Mouse (Mus musculus): ENCODE results near the gene a. TPM values are rescaled to one million over a fixed set of nuclear protein-coding genes. Genes with fewer than 3 reads are reported as not detected.

a gene
- polyA plus RNA-seq, 1 experiment from 2014 or later: 0.42 TPM

GRCm38 (mm10) chr2:154848086-154848485 lies 56.9 kb downstream of the a start:
- Histone ChIP-seq H3K9me3 (replicated peaks; ENCODE audit: low read length) (no peaks in the 10 kb centered on the region), H3K27me3 (ENCODE audit: insufficient read depth, low read length) (no peaks in the 10 kb centered on the region), H3K4me1 (replicated peaks; ENCODE audit: insufficient read depth, low read length) (no peaks in the 10 kb centered on the region), H3K4me2 (ENCODE audit: low read length) (no peak overlapping the region), H3K36me3 (ENCODE audit: insufficient read depth, low read length) (peaks cover 5% of the 10 kb centered on the region; the same call in 1 of the 2 replicates), H3K4me3 (replicated peaks; ENCODE audit: low read depth, low read length) (no peak overlapping the region), H3K9ac (ENCODE audit: low read depth, low read length) (no peak overlapping the region), H3K27ac (no peak overlapping the region)
- ATAC-seq (replicated peaks; ENCODE audit: low FRiP score, low read depth) (no peak), DNase-seq (ENCODE audit: low spot score) (no peak)
- TF ChIP-seq CTCF (IDR thresholded peaks at IDR 0.05; ENCODE audit: low read depth): no peak

- WGBS: 91% methylated on average over 1 of the region's 1 CpGs
- peaks cover 13% of the 10 kb centered on the region; the same call in 1 of the 2 replicates for H3K36me3 ChIP-seq (ENCODE audit: insufficient read depth, low read length)
- H3K9ac ChIP-seq (ENCODE audit: low read depth, low read length): no peak overlapping the region
- DNase-seq (ENCODE audit: low spot score) (peak; percentile 78), ATAC-seq (replicated peaks; ENCODE audit: low FRiP score, low read depth) (no peak)
- H3K4me1 ChIP-seq (replicated peaks; ENCODE audit: insufficient read depth, low read length): no peaks in the 10 kb centered on the region
- H3K4me3 ChIP-seq (replicated peaks; ENCODE audit: low read depth, low read length): no peak overlapping the region
- H3K9me3 ChIP-seq (replicated peaks; ENCODE audit: low read length): no peaks in the 10 kb centered on the region
- H3K4me2 ChIP-seq (ENCODE audit: low read length): no peak overlapping the region
- H3K27me3 ChIP-seq (ENCODE audit: insufficient read depth, low read length): no peaks in the 10 kb centered on the region
- TF ChIP-seq CTCF (IDR thresholded peaks at IDR 0.05; ENCODE audit: low read depth): peak; percentile 73
- H3K27ac ChIP-seq: no peak overlapping the region
These were observed 64.2 kb downstream of the a start for GRCm38 (mm10) chr2:154855383-154855782.

- 93% methylated on average over 13 of the region's 13 CpGs for WGBS
- H3K9me3 ChIP-seq (replicated peaks; ENCODE audit: low read length): no peaks in the 10 kb centered on the region
- no peak overlapping the region for H3K27ac ChIP-seq
- H3K36me3 ChIP-seq (ENCODE audit: insufficient read depth, low read length): peaks cover 46% of the 10 kb centered on the region
- H3K27me3 ChIP-seq (ENCODE audit: insufficient read depth, low read length): no peaks in the 10 kb centered on the region
- H3K9ac ChIP-seq (ENCODE audit: low read depth, low read length): no peak overlapping the region
- H3K4me1 ChIP-seq (replicated peaks; ENCODE audit: insufficient read depth, low read length): no peaks in the 10 kb centered on the region
- no peak overlapping the region for H3K4me3 ChIP-seq (replicated peaks; ENCODE audit: low read depth, low read length)
- no peak for ATAC-seq (replicated peaks; ENCODE audit: low FRiP score, low read depth)
- no peak for TF ChIP-seq CTCF (IDR thresholded peaks at IDR 0.05; ENCODE audit: low read depth)
- H3K4me2 ChIP-seq (ENCODE audit: low read length): no peak overlapping the region
- no peak for DNase-seq (ENCODE audit: low spot score)
These were observed 72.5 kb downstream of the a start for GRCm38 (mm10) chr2:154863672-154864071.

GRCm38 (mm10) chr2:154865696-154866095 lies 74.5 kb downstream of the a start:
- WGBS: 70% methylated on average over 3 of the region's 3 CpGs
- Histone ChIP-seq H3K9me3 (replicated peaks; ENCODE audit: low read length) (no peaks in the 10 kb centered on the region), H3K9ac (ENCODE audit: low read depth, low read length) (no peak overlapping the region), H3K36me3 (ENCODE audit: insufficient read depth, low read length) (peaks cover 58% of the 10 kb centered on the region), H3K4me3 (replicated peaks; ENCODE audit: low read depth, low read length) (no peak overlapping the region), H3K4me2 (ENCODE audit: low read length) (no peak overlapping the region), H3K27ac (no peak overlapping the region), H3K27me3 (ENCODE audit: insufficient read depth, low read length) (no peaks in the 10 kb centered on the region), H3K4me1 (replicated peaks; ENCODE audit: insufficient read depth, low read length) (no peaks in the 10 kb centered on the region)
- ATAC-seq (replicated peaks; ENCODE audit: low FRiP score, low read depth) (no peak), DNase-seq (ENCODE audit: low spot score) (no peak)
- TF ChIP-seq CTCF (IDR thresholded peaks at IDR 0.05; ENCODE audit: low read depth): no peak

- ATAC-seq (replicated peaks; ENCODE audit: low FRiP score, low read depth) (no peak), DNase-seq (ENCODE audit: low spot score) (no peak)
- Histone ChIP-seq H3K4me2 (ENCODE audit: low read length) (no peak overlapping the region), H3K9me3 (replicated peaks; ENCODE audit: low read length) (no peaks in the 10 kb centered on the region), H3K36me3 (ENCODE audit: insufficient read depth, low read length) (peaks cover 55% of the 10 kb centered on the region), H3K9ac (ENCODE audit: low read depth, low read length) (no peak overlapping the region), H3K27ac (no peak overlapping the region), H3K4me1 (replicated peaks; ENCODE audit: insufficient read depth, low read length) (no peaks in the 10 kb centered on the region), H3K27me3 (ENCODE audit: insufficient read depth, low read length) (no peaks in the 10 kb centered on the region), H3K4me3 (replicated peaks; ENCODE audit: low read depth, low read length) (no peak overlapping the region)
- no peak for TF ChIP-seq CTCF (IDR thresholded peaks at IDR 0.05; ENCODE audit: low read depth)
- 88% methylated on average over 1 of the region's 1 CpGs for WGBS
These were observed 76.9 kb downstream of the a start for GRCm38 (mm10) chr2:154868106-154868505.

- H3K27me3 ChIP-seq (ENCODE audit: insufficient read depth, low read length): no peaks in the 10 kb centered on the region
- H3K9ac ChIP-seq (ENCODE audit: low read depth, low read length): no peak overlapping the region
- H3K4me3 ChIP-seq (replicated peaks; ENCODE audit: low read depth, low read length): no peak overlapping the region
- peaks cover 38% of the 10 kb centered on the region for H3K36me3 ChIP-seq (ENCODE audit: insufficient read depth, low read length)
- DNase-seq (ENCODE audit: low spot score) (no peak), ATAC-seq (replicated peaks; ENCODE audit: low FRiP score, low read depth) (no peak)
- no peak overlapping the region for H3K4me2 ChIP-seq (ENCODE audit: low read length)
- no peaks in the 10 kb centered on the region for H3K4me1 ChIP-seq (replicated peaks; ENCODE audit: insufficient read depth, low read length)
- no peaks in the 10 kb centered on the region for H3K9me3 ChIP-seq (replicated peaks; ENCODE audit: low read length)
- H3K27ac ChIP-seq: no peak overlapping the region
- no peak for TF ChIP-seq CTCF (IDR thresholded peaks at IDR 0.05; ENCODE audit: low read depth)
These were observed 78.9 kb downstream of the a start for GRCm38 (mm10) chr2:154869954-154870641.

GRCm38 (mm10) chr2:154876621-154877020 lies 85.4 kb downstream of the a start:
- no peak overlapping the region for H3K27ac ChIP-seq
- no peaks in the 10 kb centered on the region for H3K9me3 ChIP-seq (replicated peaks; ENCODE audit: low read length)
- H3K36me3 ChIP-seq (ENCODE audit: insufficient read depth, low read length): peaks cover 22% of the 10 kb centered on the region; the same call in 1 of the 2 replicates
- H3K9ac ChIP-seq (ENCODE audit: low read depth, low read length): no peak overlapping the region
- DNase-seq (ENCODE audit: low spot score): no peak
- H3K4me3 ChIP-seq (replicated peaks; ENCODE audit: low read depth, low read length): no peak overlapping the region
- no peak overlapping the region for H3K4me2 ChIP-seq (ENCODE audit: low read length)
- TF ChIP-seq CTCF (IDR thresholded peaks at IDR 0.05; ENCODE audit: low read depth): no peak
- H3K27me3 ChIP-seq (ENCODE audit: insufficient read depth, low read length): no peaks in the 10 kb centered on the region
- WGBS: 81% methylated on average over 2 of the region's 2 CpGs
- no peaks in the 10 kb centered on the region for H3K4me1 ChIP-seq (replicated peaks; ENCODE audit: insufficient read depth, low read length)
- ATAC-seq (replicated peaks; ENCODE audit: low FRiP score, low read depth): no peak
